Mouse (Mus musculus) large intestine, adult 2 months (tissue): Measurements from ENCODE around the gene Gm44790. TPM values are rescaled to one million over a fixed set of nuclear protein-coding genes. Genes with fewer than 3 reads are reported as not detected.

ENCODE experiments used
- DNase-seq: peaks from one replicate; pipeline ENCODE4 v3.0.0-alpha.2; 2012; ENCODE audit warnings: low read depth, low spot score
- WGBS: fragments of 180-500 bp; shearing (Covaris S2); methylation state at CpG from one replicate; pipeline ENCODE4 v1.1.7; 2018; 5-methylcytosine and 5-hydroxymethylcytosine counted together
- polyA plus RNA-seq: library from polyadenylated mRNA; depleted of rRNA; stranded (reverse); fragments of >200 nt; gene quantifications from 2 replicates; pipeline ENCODE4 v1.2.3, GENCODE M21; 2012; rRNA removed

The Gm44790 gene
- polyA plus RNA-seq, 1 experiment: 3.2 TPM

GRCm38 (mm10) chr6:86494767-86495166 is 68.3 kb downstream of the Gm44790 start:
- WGBS: 95% methylated on average over 7 of the region's 7 CpGs
- DNase-seq: no peak

Other genes with a start within 250 kb of the Gm44790 start
- gene Tgfa, start 231.4 kb upstream of the Gm44790 start, polyA plus RNA-seq: 7.2 and 11.4 TPM in 2 replicates
- 21.2 and 28.3 TPM in 2 replicates for gene Fam136a, start 61.0 kb upstream of the Gm44790 start, polyA plus RNA-seq
- 49.7 and 66.9 TPM in 2 replicates for gene Snrpg, start 55.4 kb upstream of the Gm44790 start, polyA plus RNA-seq
- 19.3 and 27.3 TPM in 2 replicates for gene Pcyox1, start 29.5 kb upstream of the Gm44790 start, polyA plus RNA-seq
- gene Tia1, start 22.4 kb upstream of the Gm44790 start, polyA plus RNA-seq: 7.8 and 14.6 TPM in 2 replicates
- gene C87436, start 11.7 kb downstream of the Gm44790 start, polyA plus RNA-seq: 8.6 and 10.0 TPM in 2 replicates
- gene Pcbp1, start 99.7 kb downstream of the Gm44790 start, polyA plus RNA-seq: 163 and 168 TPM in 2 replicates
- gene Asprv1, start 201.5 kb downstream of the Gm44790 start, polyA plus RNA-seq: 0.76 and 0.88 TPM in 2 replicates
- 123 and 224 TPM in 2 replicates for gene Mxd1, start 242.5 kb downstream of the Gm44790 start, polyA plus RNA-seq